Mouse (Mus musculus) heart, embryonic 10.5 days (tissue): ENCODE measurements around the gene Gm11563. TPM values are rescaled to one million over a fixed set of nuclear protein-coding genes. Genes with fewer than 3 reads are reported as not detected.
"Not testable (repeated sequence)": the region's sequence is repeated elsewhere in the genome, so short reads cannot be mapped to it uniquely, and the experiment has no call there.

ENCODE experiments used
- DNase-seq: peaks from one replicate; pipeline ENCODE4 v3.0.0-alpha.2; 2017; ENCODE audit warnings: low spot score
- H3K27ac ChIP-seq: fragments of 300-500 bp; sonication (generic); 2 replicates; pipeline ENCODE4 v1.5.1; 2016; ENCODE audit warnings: mild to moderate bottlenecking
- H3K27me3 ChIP-seq: fragments of 300-500 bp; sonication (generic); 2 replicates; pipeline ENCODE4 v1.6.1; 2016; ENCODE audit warnings: mild to moderate bottlenecking; ENCODE audit not compliant: poor library complexity, insufficient read depth, severe bottlenecking
- H3K36me3 ChIP-seq: fragments of 300-500 bp; sonication (generic); 2 replicates; pipeline ENCODE4 v1.6.1; 2016; ENCODE audit warnings: mild to moderate bottlenecking, moderate library complexity
- H3K4me1 ChIP-seq: fragments of 300-500 bp; sonication (generic); 2 replicates; pipeline ENCODE4 v1.6.1; 2016; ENCODE audit warnings: mild to moderate bottlenecking
- H3K4me3 ChIP-seq: fragments of 300-500 bp; sonication (generic); 2 replicates; pipeline ENCODE4 v1.5.1; 2016; ENCODE audit warnings: mild to moderate bottlenecking, moderate library complexity
- H3K9me3 ChIP-seq: fragments of 300-500 bp; sonication (generic); 2 replicates; pipeline ENCODE4 v1.6.1; 2016; ENCODE audit warnings: mild to moderate bottlenecking, moderate library complexity
- WGBS: fragments of 180-500 bp; shearing (Covaris S2); methylation state at CpG from one replicate; pipeline ENCODE4 v1.1.7; 2016; 5-methylcytosine and 5-hydroxymethylcytosine counted together
- polyA plus RNA-seq: library from polyadenylated mRNA; unstranded; fragments of >200 nt; fragmentation: Nextera tagmentation; extraction: Ambion mirVana; gene quantifications from 2 replicates; pipeline ENCODE4 v1.2.1, GENCODE M21; 2016

The Gm11563 gene
- polyA plus RNA-seq, 1 experiment from 2014 or later = not detected

DNA sequence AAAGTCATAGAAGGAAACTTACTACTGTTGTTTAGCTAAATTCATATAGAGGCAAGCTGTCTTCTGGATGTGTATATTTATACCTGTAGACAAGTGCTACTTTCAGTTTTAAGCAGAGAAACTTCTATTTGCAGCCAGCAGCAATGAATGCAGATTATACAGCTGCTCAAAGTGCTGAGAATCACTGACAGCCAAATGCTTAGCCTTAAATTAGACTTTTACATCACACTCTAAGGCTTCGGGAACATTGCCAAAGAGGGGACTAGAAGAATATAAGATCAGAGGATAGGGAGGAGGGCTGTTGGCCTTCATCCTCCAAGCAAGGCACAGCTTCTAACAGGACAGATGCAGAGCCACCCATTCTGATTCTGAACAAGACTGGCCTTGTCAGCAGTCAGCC, 21.7 kb downstream of the Gm11563 start:
- H3K27me3 ChIP-seq = peaks cover 7% of the 10 kb centered on the region; the same call in 1 of the 2 replicates
- peaks cover 4% of the 10 kb centered on the region; the same call in 1 of the 2 replicates for H3K4me1 ChIP-seq
- 79% methylated on average over 1 of the region's 1 CpGs for WGBS
- no peak overlapping the region for H3K4me3 ChIP-seq
- no peak for DNase-seq
- no peak overlapping the region for H3K27ac ChIP-seq
- H3K9me3 ChIP-seq = no peaks in the 10 kb centered on the region
- H3K36me3 ChIP-seq = no peaks in the 10 kb centered on the region

DNA sequence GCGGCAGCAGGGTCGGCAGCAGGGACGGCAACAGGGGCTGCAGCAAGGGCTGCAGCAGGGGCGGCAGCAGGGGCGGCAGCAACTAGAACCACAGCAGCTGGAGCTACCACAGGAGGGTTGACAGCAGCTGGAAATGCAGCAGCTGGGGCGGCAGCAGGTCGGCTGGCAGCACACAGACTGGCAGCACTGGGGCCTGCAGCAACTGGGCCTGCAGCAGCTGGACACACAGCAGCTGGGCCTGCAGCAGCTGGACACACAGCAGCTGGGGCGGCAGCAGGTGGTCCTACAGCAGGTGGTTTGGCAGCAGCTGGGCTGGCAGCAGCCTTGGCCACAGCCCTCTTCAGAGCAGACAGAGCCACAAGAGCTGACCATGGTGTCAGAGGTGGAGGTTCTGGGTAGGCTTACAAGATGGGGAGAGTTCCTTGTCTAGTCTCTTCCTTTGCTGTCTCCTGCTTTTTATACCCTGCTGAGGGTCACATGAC, 24.1 kb downstream of the Gm11563 start, which contains the start of gene Krtap4-2:
TSS of gene Krtap4-2 (minus strand) at position 432 of the 482 bp plus-strand sequence.
- Histone ChIP-seq H3K9me3 (no peaks in the 10 kb centered on the region), H3K27ac (no peak within 1 kb of the TSS), H3K4me3 (no peak within 1 kb of the TSS), H3K27me3 (peaks cover 7% of the 10 kb centered on the region; the same call in 1 of the 2 replicates), H3K36me3 (no peaks in the 10 kb centered on the region), H3K4me1 (peaks cover 4% of the 10 kb centered on the region; the same call in 1 of the 2 replicates)
- 37% methylated on average over 8 of the region's 8 CpGs for WGBS
- DNase-seq = no peak

DNA sequence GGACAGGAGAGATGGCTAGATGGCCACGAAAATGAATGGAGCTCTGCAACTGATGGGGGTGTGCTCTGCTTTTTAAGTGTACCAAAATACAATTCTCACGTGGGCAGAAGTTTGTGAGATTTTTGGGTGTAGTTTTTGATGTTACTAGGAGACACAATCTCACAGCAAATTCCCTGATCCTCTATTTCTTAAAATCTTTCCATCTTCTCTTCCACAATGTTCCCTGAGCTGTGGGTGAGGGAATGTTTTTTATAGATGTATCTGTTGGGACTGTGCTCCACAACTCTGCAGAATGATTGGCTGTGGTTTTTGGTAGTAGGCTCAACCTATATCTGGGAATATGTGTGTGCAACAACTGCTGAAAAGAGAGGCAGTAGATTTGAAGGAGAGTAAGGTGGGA, 25.5 kb downstream of the Gm11563 start:
- DNase-seq = no peak
- Histone ChIP-seq H3K36me3 (no peaks in the 10 kb centered on the region), H3K4me3 (no peak overlapping the region), H3K27me3 (peaks cover 7% of the 10 kb centered on the region; the same call in 1 of the 2 replicates), H3K4me1 (peaks cover 4% of the 10 kb centered on the region; the same call in 1 of the 2 replicates), H3K27ac (no peak overlapping the region), H3K9me3 (no peaks in the 10 kb centered on the region)
- WGBS = 71% methylated on average over 2 of the region's 2 CpGs

DNA sequence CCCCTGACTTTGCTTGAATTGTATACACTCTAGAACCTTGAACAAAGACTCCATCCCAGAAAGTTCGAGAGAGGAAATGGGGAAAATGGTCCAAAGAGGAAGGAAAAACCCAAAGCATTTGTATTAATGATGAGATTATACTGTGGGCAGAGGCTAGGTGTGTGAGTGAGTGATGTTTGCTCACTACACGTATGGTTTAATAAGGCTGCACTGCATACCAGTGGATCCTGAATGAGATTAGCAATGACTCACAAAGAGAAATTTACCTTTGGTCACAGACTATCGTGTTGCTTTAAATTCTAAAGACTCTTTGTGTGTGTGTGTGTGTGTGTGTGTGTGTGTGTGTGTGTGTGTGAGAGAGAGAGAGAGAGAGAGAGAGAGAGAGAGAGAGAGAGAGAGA, 27.9 kb downstream of the Gm11563 start:
- 73% methylated on average over 3 of the region's 3 CpGs for WGBS
- Histone ChIP-seq H3K4me1 (peaks cover 4% of the 10 kb centered on the region; the same call in 1 of the 2 replicates), H3K27ac (no peak overlapping the region), H3K9me3 (no peaks in the 10 kb centered on the region), H3K4me3 (no peak overlapping the region), H3K27me3 (peaks cover 7% of the 10 kb centered on the region), H3K36me3 (no peaks in the 10 kb centered on the region)
- no peak for DNase-seq

DNA sequence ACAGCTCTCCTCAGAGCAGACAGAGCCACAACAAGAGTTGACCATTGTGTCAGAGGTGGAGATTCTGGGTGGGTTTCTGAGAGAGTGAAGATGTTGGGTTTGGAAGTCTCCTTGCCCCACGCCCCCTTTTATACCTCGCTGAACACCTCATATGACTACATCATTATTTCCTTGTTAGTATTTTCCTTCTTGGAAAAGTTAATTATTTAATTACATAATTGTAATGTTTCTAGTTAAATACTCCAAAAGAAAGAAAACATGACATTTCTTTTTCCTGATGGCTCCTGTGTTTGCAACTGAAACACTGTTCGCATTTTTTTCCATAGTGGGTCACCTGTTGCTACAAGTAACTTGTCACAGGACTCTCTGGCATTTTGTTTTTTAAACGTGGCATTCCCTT, 30.6 kb downstream of the Gm11563 start, which contains the start of gene Krtap4-1:
TSS of gene Krtap4-1 (minus strand) at position 101 of the 400 bp plus-strand sequence.
- WGBS = 68% methylated on average over 4 of the region's 4 CpGs
- no peak within 1 kb of the TSS for H3K4me3 ChIP-seq
- H3K27ac ChIP-seq = no peak within 1 kb of the TSS
- H3K27me3 ChIP-seq = peaks cover 4% of the 10 kb centered on the region
- H3K36me3 ChIP-seq = no peaks in the 10 kb centered on the region
- H3K4me1 ChIP-seq = no peaks in the 10 kb centered on the region
- no peaks in the 10 kb centered on the region for H3K9me3 ChIP-seq
- no peak for DNase-seq

DNA sequence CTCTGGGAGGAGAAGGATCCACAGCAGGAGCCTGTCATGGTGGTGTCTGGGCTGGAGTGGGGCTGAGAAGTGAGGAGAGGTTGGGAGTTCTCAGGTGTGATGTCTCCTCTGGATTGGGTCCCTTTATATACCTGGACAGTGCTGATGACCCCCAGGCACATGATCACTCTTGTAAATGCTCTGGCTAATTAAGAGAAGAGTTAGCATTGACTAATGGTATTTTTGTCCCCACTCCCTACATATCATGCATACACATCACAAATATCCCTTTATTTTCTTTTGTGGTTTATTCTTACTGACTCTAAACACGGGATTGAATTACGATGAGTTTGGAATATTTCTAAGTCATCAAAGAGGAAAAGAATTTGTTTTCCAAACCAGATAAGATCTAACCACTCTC, 38.4 kb downstream of the Gm11563 start, which contains the start of gene Gm11562:
TSS of gene Gm11562 (minus strand) at position 101 of the 400 bp plus-strand sequence.
- H3K36me3 ChIP-seq = no peaks in the 10 kb centered on the region
- no peaks in the 10 kb centered on the region for H3K9me3 ChIP-seq
- no peaks in the 10 kb centered on the region for H3K4me1 ChIP-seq
- H3K27ac ChIP-seq = no peak within 1 kb of the TSS
- WGBS = 75% methylated on average over 2 of the region's 2 CpGs
- no peak for DNase-seq
- H3K4me3 ChIP-seq = no peak within 1 kb of the TSS
- H3K27me3 ChIP-seq = no peaks in the 10 kb centered on the region

DNA sequence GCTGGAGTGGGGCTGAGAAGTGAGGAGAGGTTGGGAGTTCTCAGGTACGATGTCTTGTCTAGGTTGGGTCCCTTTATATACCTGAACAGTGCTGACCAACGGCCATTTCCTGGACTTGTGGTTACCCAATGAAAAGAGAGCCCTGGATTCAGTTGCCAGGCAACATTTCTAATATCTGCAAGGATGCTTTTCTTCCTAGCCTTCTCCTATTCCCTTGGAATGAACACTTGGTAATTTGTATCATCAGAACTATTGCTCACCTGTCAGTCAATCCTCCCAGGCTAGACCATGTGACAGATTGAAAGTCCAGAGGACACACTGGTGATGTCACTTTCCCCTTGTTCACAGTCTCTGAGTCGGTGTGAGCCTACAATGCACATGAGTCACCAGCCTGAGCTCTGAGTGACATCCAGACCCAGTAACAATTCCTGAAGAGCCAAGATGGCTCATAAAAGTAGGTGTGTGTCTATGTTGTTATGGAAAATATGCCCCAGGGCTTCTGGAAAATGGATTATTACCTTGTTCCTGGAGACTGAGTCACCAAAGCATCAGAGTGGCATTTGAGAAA, 43.9 kb downstream of the Gm11563 start, which contains the start of gene Krtap2-4:
TSS of gene Krtap2-4 (minus strand) at position 51 of the 568 bp plus-strand sequence.
- DNase-seq = no peak

DNA sequence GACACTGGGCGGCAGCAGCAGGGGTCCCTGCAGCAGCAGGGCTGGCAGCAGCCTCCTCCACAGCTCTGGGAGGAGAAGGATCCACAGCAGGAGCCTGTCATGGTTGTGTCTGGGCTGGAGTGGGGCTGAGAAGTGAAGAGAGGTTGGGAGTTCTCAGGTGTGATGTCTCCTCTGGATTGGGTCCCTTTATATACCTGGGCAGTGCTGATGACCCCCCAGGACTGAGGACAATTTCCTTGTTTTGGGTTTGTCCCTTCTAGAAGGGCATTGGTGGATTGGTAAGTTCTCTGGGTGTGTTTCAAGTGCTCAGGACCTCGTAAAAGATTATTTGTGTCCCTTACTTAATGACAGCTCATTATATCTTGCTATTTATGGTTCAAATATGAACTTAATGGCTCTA, 48.7 kb downstream of the Gm11563 start, which contains the start of gene Gm11937:
TSS of gene Gm11937 (minus strand) at position 101 of the 400 bp plus-strand sequence.
- H3K4me3 ChIP-seq, H3K9me3 ChIP-seq, H3K36me3 ChIP-seq, DNase-seq, H3K27ac ChIP-seq, H3K4me1 ChIP-seq, H3K27me3 ChIP-seq: not testable (repeated sequence)
- 66% methylated on average over 1 of the region's 2 CpGs for WGBS

More for the DNA sequence above, 43.9 kb downstream of the Gm11563 start, which contains the start of gene Krtap2-4:
- no peaks in the 10 kb centered on the region for H3K27me3 ChIP-seq
- no peaks in the 10 kb centered on the region for H3K36me3 ChIP-seq
- WGBS = 73% methylated on average over 3 of the region's 3 CpGs
- H3K4me1 ChIP-seq = no peaks in the 10 kb centered on the region
- H3K9me3 ChIP-seq = no peaks in the 10 kb centered on the region
- H3K27ac ChIP-seq = no peak within 1 kb of the TSS
- H3K4me3 ChIP-seq = no peak within 1 kb of the TSS

DNA sequence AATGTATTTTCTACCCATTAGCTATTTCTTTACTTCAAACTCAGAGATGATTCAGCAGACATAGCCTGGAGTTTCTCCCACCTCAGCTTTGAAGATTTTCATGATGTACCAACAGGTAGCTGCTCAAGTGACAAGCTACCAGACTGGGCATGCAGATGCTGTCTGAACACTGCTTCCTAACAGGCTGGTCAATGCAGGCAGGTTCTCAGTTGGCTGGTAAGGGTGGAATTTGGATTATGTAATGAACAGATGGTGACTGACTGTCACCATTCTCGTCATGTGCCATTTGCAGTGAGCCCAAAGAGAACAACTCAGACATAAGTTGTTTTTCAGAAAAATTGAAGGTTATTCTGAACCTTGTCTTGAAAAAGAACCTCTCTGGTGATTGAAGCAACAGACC, 49.6 kb downstream of the Gm11563 start:
- no peak for DNase-seq
- Histone ChIP-seq H3K4me1 (no peaks in the 10 kb centered on the region), H3K36me3 (no peaks in the 10 kb centered on the region), H3K9me3 (no peaks in the 10 kb centered on the region), H3K4me3 (no peak overlapping the region), H3K27ac (no peak overlapping the region), H3K27me3 (no peaks in the 10 kb centered on the region)
- WGBS = 65% methylated on average over 1 of the region's 1 CpGs

Other genes with a start within 250 kb of the Gm11563 start
- gene Krt12, start 236.7 kb downstream of the Gm11563 start, polyA plus RNA-seq = not detected in 2 replicates
- gene Krt20, start 220.8 kb downstream of the Gm11563 start, polyA plus RNA-seq = 6.6 and 9.5 TPM in 2 replicates
- gene Krt23, start 165.8 kb downstream of the Gm11563 start, polyA plus RNA-seq = 0.15 and 0.38 TPM in 2 replicates
- not detected in 2 replicates for gene Krt39, start 137.6 kb downstream of the Gm11563 start, polyA plus RNA-seq
- not detected in 2 replicates for gene Krt40, start 115.8 kb downstream of the Gm11563 start, polyA plus RNA-seq
- not detected in 2 replicates for gene Krtap3-3, start 108.1 kb downstream of the Gm11563 start, polyA plus RNA-seq
- not detected in 2 replicates for gene Krtap3-2, start 102.1 kb downstream of the Gm11563 start, polyA plus RNA-seq
- gene Gm11939, start 99.5 kb downstream of the Gm11563 start, polyA plus RNA-seq = not detected in 2 replicates
- not detected in 2 replicates for gene Krtap3-1, start 92.3 kb downstream of the Gm11563 start, polyA plus RNA-seq
- gene Krtap1-5, start 77.9 kb downstream of the Gm11563 start, polyA plus RNA-seq = not detected in 2 replicates
- gene Krtap1-4, start 75.3 kb downstream of the Gm11563 start, polyA plus RNA-seq = not detected in 2 replicates
- gene Krtap1-3, start 67.6 kb downstream of the Gm11563 start, polyA plus RNA-seq = not detected in 2 replicates
- not detected in 2 replicates for gene Krtap9-3, start 60.9 kb downstream of the Gm11563 start, polyA plus RNA-seq
- not detected in 2 replicates for gene Gm11938, start 55.7 kb downstream of the Gm11563 start, polyA plus RNA-seq
- gene Gm11937, start 48.8 kb downstream of the Gm11563 start, polyA plus RNA-seq = not detected in 2 replicates
- not detected in 2 replicates for gene Krtap2-4, start 44.1 kb downstream of the Gm11563 start, polyA plus RNA-seq
- not detected in 2 replicates for gene Gm11562, start 38.5 kb downstream of the Gm11563 start, polyA plus RNA-seq
- not detected in 2 replicates for gene Krtap4-1, start 30.7 kb downstream of the Gm11563 start, polyA plus RNA-seq
- not detected in 2 replicates for gene Krtap4-2, start 23.9 kb downstream of the Gm11563 start, polyA plus RNA-seq
- gene Krtap4-7, start 14.9 kb downstream of the Gm11563 start, polyA plus RNA-seq = not detected in 2 replicates
- gene Gm11555, start 8.7 kb downstream of the Gm11563 start, polyA plus RNA-seq = not detected in 2 replicates
- gene Krtap4-6, start 7.0 kb upstream of the Gm11563 start, polyA plus RNA-seq = not detected in 2 replicates
- not detected in 2 replicates for gene Gm14190, start 31.8 kb upstream of the Gm11563 start, polyA plus RNA-seq
- not detected in 2 replicates for gene Gm14180, start 75.3 kb upstream of the Gm11563 start, polyA plus RNA-seq
- gene Gm11595, start 114.0 kb upstream of the Gm11563 start, polyA plus RNA-seq = not detected in 2 replicates
- not detected in 2 replicates for gene Krtap4-8, start 121.7 kb upstream of the Gm11563 start, polyA plus RNA-seq
- gene Krtap4-9, start 126.2 kb upstream of the Gm11563 start, polyA plus RNA-seq = not detected in 2 replicates
- not detected in 2 replicates for gene Gm11596, start 134.5 kb upstream of the Gm11563 start, polyA plus RNA-seq
- not detected in 2 replicates for gene Gm11569, start 140.0 kb upstream of the Gm11563 start, polyA plus RNA-seq
- not detected in 2 replicates for gene Gm11554, start 145.5 kb upstream of the Gm11563 start, polyA plus RNA-seq
- not detected in 2 replicates for gene Krtap4-13, start 150.9 kb upstream of the Gm11563 start, polyA plus RNA-seq
- gene Gm11564, start 156.7 kb upstream of the Gm11563 start, polyA plus RNA-seq = not detected in 2 replicates
- gene 2300003K06Rik, start 179.1 kb upstream of the Gm11563 start, polyA plus RNA-seq = not detected in 2 replicates
- gene Krtap4-16, start 192.6 kb upstream of the Gm11563 start, polyA plus RNA-seq = not detected in 2 replicates
- gene Gm11568, start 199.0 kb upstream of the Gm11563 start, polyA plus RNA-seq = not detected in 2 replicates
- not detected in 2 replicates for gene Gm11559, start 205.5 kb upstream of the Gm11563 start, polyA plus RNA-seq
- not detected in 2 replicates for gene Krtap9-1, start 214.4 kb upstream of the Gm11563 start, polyA plus RNA-seq
- gene Gm11567, start 220.2 kb upstream of the Gm11563 start, polyA plus RNA-seq = not detected in 2 replicates
- not detected in 2 replicates for gene Krtap31-1, start 249.0 kb upstream of the Gm11563 start, polyA plus RNA-seq